Mouse (Mus musculus) cerebellum, postnatal 4 days (tissue): ENCODE measurements at regions not wholly inside any gene's neighbourhood (a gene's known extent, or its start where the extent isn't known, plus 50 kb on each side); places are given as distances from the start of the nearest gene placed in this dataset.
A peak's percentile ranks its signal among the peaks of the same experiment; 100 is the strongest.

ENCODE experiments used
- DNase-seq, 2 experiments: peaks; one replicate each; pipeline ENCODE4 v3.0.0; 2022; ENCODE audit warnings: low spot score in 2 of 2, mixed read lengths in 1 of 2

GRCm38 (mm10) chr12:118659240-118660120 lies 186.6 kb upstream of the Sp8 start:
- DNase-seq: no peak

GRCm38 (mm10) chr12:118650483-118651160 lies 195.5 kb upstream of the Sp8 start:
- peak in 1 of 2 experiments; percentile 2 for DNase-seq

GRCm38 (mm10) chr12:118649323-118649973 lies 196.7 kb upstream of the Sp8 start:
- no peak for DNase-seq

GRCm38 (mm10) chr12:118648673-118649072 lies 197.5 kb upstream of the Sp8 start:
- DNase-seq: no peak

- no peak for DNase-seq
Measured at GRCm38 (mm10) chr12:118647270-118648042, 198.7 kb upstream of the Sp8 start.

- no peak for DNase-seq
Measured at GRCm38 (mm10) chr12:118640925-118641324, 205.2 kb upstream of the Sp8 start.

GRCm38 (mm10) chr12:118637214-118637613 lies 208.9 kb upstream of the Sp8 start:
- no peak for DNase-seq

- DNase-seq: no peak
Measured at GRCm38 (mm10) chr12:118635456-118635855, 210.7 kb upstream of the Sp8 start.

DNA sequence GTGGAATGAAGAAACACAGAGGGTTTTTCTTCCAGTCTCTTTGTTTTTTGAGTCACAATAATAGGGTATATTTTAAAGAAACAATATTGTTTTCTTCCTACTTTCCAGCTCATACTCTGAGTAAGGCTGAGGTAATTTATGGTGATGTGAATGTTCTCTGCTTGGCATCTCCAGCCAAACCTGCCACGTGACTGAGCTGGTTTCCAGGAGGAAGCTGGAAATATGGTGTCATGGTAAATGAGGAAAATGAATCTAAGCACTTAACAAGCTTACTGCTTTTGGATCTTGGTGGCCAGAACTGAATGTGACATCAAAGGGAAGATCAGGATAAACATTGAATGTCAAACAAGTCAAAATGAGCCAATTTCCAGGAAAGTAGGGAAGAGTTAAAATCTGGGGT lies 215.8 kb upstream of the Sp8 start:
- no peak for DNase-seq

DNA sequence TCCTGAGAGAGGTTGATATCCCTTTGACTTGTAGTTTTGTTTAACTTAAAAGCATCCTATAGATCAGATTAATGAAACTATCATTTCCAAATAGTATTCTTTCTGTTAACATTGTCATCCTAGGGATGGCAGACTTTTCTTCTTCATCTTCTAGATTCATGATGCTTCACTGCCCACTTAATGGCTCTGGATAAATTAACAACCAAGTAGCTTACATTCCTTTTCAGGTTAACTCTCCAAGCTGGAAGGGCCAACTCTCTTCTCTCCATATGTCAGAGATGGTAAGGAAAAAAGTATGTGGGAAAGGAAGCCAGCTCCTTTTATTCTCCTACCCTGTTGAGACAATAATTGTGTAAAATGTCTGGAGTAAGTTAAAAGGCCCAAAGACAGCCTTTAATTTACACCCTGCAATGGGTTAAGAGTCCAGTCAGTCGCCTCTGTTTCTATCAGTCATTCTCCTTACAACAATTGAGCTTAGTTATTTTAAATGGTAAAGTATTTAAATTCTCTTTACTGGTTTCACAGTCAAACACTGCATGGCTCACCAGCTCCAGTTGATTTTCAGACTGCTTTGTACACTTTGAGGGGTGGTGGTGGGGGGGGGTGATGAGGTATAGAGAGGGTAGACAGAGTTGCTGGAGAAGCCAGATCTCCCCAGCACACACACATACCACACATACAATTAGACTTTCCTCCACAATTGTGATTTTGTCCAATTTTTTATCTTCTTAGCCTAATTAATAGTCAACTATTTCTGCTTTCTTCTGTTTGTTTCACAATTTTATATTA lies 224.2 kb upstream of the Sp8 start:
- DNase-seq: no peak

DNA sequence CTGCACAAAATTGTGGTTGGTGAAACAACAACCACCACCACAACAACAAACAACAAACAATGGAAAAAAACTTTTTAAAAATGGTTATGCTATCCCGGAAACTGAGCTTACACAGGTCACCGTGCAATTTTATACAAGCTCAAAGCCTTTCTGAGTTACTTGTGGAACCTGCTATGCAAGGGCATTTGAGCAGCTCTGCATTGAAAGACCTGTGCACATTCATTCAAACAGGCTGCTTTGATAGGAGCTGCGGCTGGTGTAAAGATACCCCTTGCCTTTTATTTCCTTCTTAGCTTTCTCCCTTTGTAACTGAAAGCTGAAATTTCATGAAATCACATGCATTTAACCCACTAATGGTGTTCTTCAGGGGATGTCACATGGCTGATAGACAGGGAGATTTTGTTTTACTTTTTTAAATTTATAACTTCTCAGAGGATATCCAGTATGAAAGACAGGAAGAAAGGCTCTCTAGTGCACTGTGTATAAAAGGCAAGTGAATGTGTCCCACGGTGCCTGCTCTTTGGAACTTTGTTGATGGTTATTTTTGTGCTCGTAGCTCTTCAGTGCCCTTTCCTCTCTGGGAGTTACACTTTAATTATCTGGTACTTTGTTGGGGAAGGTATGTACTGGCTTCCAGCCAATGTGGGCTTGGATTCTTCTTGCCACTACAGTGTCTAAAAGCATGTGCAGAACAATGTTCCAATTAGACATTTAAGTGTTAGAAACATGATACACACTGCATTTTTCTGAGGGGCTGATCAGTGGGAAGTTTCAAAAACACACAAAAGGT lies 225.1 kb upstream of the Sp8 start:
- DNase-seq: no peak

- DNase-seq: no peak
Measured at GRCm38 (mm10) chr12:118597015-118597414, 249.1 kb upstream of the Sp8 start.

DNA sequence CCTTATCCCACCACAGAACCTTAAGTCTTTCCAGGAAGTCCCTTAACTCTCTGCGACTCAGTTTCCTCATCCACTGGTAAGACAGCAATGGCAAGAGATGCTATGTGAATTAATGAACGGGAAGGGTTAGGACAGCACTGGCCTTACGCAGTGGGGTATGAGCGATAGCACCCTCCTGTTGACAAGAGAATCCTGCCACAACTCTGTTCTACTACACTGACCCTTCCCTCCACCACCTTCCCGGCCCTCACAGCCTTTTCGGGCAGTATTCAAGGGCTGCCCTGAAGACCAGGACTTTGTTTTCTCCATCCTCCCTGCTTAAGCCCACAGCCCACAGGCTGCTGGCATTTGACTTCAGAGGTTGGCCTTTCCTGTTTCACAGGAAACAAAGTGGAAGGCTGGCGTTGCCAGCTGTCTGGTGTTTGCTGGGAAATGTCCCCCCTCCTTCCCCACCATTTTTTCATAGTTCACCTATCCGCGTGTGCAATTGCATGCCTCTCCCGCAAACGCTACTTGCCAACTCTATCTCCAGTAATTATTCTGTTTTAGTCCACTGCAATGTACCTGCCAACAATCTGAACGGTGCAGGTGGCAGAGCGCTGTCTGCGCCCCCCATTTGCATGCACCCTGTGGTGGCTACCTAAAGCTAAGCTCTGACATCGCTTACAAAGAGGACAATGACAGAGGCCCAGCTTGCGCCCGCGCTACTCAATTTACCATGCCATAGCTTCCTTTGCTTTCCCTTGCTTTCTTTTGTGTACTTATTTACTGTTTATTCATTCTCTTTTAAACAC lies 251.2 kb upstream of the Sp8 start:
- no peak for DNase-seq

GRCm38 (mm10) chr12:118583829-118584628 lies 262.1 kb upstream of the Sp8 start:
- peak in 1 of 2 experiments; percentile 45 for DNase-seq

DNA sequence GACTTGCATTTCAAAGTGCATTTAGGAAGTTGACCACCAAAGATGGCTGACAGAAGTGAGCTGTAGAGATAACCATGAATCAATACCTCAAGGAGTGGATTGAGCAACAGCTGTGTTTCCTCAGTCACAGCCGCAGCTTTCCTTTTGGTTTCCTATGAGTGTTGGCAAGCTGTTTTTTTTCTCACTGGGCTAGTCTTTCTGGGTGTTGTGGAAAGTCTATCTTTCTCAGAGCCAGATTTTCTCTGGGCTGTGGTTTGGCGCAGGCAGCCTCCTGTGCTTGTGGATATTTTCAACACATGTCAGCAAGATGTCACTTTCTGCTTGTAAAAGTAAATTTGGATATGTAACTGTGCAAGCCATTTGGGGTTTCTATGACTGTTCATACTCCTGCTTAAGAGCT lies 268.6 kb upstream of the Sp4 start:
- no peak for DNase-seq

DNA sequence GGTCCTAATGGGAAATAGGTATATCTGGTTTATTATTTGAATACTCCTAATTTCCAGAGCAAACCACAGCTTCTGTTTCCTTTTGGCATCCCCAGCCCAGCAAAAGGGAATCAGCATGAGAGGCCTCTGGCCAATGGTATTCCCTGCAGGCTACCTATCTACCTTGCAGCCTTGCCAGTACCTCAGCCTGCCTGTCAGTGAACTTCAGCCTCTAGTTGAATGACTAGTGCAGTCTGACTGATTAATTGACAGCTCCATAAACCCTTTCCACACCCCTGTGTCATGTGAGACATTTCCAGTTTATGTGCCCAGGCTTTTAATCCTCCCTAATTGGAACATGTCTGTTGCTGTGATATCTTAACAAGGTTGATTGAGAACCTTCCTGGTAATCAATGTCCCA lies 265.4 kb upstream of the Sp4 start:
- no peak for DNase-seq

- peak in 1 of 2 experiments; percentile 1 for DNase-seq
Measured at GRCm38 (mm10) chr12:118564394-118565112, 263.3 kb upstream of the Sp4 start.

- no peak for DNase-seq
Measured at GRCm38 (mm10) chr12:118562226-118562625, 261.0 kb upstream of the Sp4 start.
